Mouse (Mus musculus) thymus, adult 18-20 months (tissue): Measurements from ENCODE around the gene Tnfrsf26.
"Not testable (repeated sequence)": the region's sequence is repeated elsewhere in the genome, so short reads cannot be mapped to it uniquely, and the experiment has no call there.

Experiments used
- DNase-seq, 2 experiments: peaks; one replicate each; pipeline ENCODE4 v3.0.0; 2022; ENCODE audit warnings: mixed read lengths in 2 of 2

Gene Tnfrsf26

DNA sequence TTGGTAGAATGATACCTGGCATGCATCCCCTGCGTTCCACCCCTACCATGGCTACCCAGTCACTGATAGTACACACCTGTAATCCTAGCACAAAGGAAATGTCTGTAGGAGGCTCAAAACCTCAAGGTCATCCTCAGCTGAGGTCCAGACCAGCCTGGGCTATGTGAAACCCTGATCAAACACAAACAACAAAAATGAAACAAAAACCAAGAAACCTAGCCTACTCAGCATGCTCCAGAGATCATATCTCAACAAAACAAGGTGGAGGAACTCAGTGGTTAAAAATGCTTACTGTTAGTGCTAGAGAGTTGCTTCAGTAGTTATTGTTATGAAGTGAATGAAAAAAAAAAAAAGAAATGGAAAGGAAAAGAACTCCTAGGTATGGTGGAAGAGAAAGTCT is at the start of gene Tnfrsf26:
Gene Tnfrsf26 (minus strand): TSS at position 183 of the 400 bp plus-strand sequence.
- DNase-seq, result no peak

DNA sequence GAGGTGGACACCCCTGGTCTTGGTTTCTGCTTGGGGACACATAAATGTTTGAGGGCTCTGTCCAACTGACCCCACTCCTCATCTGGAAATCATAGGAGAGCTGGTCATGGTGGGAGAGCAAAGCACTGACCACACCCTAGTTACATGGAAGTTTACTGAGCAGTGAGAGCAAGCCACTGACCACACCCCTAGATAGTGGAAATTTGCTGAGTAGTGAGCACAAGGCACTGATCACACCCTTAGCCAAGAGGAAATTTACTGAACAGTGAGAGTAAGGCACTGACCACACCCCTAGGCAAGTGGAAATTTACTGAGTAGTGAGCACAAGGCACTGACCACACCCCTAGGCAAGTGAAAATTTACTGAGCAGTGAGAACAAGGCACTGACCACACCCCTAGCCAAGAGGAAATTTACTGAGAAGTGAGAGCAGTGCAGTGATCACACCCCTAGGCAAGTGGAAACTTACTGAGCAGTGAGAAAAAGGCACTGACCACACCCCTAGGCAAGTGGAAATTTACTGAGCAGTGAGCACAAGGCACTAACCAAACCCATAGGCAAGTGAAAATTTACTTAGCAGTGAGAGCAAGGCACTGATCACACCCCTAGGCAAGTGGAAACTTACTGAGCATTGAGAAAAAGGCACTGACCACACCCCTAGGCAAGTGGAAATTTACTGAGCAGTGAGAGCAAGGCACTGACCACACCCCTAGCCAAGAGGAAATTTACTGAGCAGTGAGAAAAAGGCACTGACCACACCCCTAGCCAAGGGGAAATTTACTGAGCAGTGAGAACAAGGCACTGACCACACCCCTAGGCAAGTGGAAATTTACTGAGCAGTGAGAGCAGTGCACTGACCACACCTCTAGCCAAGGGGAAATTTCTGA is 38.1 kb upstream of the Tnfrsf26 start:
- DNase-seq, result no peak

DNA sequence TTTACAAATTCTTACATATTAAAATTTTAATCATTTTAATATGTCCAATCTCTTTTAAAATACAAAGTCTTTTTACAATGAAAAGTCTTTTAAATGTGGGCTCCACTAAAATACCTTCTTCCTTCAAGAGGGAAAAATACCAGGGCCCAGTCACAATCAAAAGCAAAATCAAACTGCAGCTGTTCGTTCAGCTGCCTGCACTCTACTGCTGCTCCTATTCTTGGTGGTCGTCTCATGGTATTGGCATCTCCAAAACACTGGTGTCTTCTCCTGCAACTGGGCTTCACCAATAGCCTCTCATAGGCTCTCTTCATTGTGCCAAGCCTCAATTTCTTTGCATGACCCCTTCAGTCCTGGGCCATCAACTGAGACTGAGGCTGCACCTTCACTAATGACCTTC is 34.9 kb upstream of the Tnfrsf26 start:
- DNase-seq, result no peak

DNA sequence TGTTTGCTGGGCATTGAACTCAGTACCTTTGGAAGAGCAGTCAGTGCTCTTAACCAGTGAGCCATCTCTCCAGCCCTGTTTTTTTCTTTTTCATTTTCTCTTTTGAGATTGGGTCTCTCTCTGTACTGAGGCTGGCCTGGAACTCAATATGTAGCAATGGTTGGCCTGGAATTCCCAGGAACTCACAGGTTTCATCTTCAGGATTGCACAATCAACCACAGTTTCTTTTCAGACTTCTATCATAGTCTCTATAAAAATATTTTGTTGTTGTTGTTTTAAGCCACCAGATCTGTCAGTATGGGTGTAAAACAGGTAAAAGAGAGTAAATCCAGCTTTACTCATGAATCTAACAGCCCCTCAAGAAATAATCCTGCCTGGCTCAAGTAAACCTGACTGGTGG is 32.3 kb upstream of the Tnfrsf26 start:
- DNase-seq, result no peak

DNA sequence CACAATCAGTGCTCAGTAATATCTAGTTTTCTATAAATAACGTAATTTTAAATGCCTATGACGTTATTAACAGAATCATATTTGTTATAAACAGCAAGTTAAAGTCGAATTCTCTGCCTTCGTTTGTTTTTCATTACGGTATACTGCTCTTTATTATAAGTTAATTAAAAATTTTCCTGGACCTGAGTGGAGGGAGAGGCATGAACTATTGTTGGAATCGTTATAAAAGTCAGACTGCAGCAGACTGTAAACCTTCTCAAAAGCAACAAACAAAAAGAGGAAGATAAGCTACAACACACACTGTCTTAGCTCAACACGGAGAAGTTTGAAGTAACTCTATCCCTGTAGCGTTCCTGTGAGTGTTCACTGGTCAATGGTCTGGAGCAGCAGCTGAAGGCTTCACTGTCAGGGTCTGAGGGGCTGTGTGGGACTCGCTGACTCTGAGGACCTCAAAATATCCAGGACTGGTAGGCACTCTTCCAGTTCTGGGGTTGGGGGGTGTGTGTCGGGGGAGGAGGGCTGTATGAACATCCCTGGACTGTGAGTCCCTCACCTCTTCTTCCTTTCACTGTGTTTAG is 21.3 kb upstream of the Tnfrsf26 start:
- DNase-seq, result not testable (repeated sequence)

DNA sequence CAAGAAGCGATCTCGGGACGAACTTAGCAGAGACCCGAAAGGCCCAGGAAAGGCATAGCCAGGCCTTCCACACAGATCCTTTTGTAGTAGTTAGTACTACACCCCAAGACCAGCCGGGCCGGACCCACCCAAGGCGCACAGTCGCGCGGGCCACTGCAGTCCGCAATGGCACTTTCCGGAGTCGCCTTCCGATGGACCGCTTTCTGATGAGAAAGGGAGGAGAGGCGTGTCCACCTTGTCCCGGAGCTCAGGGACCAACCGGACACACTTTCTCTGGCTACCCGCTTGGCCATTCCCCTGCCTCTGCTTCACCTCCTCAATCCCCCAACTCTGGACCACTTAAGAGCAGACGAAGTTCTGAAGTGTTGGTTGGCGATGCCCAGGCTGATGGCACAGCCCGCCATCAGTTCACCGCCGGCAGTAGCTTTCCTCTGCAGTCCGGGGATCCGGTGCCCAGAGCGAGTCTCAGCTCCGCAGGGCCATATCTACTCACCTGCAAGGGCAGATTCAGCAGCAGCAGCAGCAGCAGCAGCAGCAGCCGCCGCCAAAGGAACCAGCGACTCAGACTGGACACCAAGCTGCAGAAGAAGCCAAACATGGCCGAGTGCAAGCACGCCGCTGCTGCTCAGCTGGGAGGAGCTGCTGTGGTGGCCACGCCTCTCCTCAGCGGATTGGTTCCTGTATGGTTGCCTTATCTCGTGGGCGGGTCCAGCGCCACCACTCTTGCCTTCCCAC is 20.7 kb upstream of the Tnfrsf26 start, which contains the start of gene Tnfrsf22:
Gene Tnfrsf22 (minus strand): TSS at position 628 of the 735 bp plus-strand sequence.
- peak; percentile 57 to 66 for DNase-seq

DNA sequence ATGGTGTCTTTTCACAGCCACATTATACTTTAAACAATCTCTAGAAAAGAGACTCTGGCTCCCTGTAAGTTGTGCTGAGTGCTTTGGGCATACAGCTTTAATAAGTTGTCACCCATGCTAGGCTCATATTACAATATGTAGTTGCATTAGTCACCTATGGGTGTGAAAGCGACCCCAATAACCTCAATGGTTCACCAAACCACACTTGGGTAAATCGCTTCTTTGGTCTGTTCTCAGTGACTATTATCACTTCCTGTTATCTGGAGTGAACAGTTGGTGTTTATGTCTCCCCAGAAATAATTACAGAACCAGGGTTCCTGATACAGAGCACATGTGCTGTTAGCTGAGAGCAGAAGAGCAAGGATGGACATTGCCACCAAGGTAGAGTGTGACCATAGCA is 15.4 kb upstream of the Tnfrsf26 start:
- DNase-seq, result not testable (repeated sequence)

DNA sequence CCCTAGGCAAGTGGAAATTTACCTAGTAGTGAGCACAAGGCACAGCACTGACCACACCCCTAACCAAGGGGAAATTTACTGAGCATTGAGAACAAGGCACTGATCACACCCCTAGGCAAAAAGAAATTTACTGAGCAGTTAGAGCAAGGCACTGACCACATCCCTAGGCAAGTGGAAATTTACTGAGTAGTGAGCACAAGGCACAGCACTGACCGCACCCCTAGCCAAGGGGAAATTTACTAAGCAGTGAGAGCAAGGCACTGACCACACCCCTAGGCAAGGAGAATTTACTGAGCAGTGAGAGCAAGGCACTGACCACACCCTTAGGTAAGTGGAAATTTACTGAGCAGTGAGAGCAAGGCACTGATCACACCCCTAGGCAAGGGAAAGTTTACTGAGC is 8.2 kb upstream of the Tnfrsf26 start:
- no peak for DNase-seq

DNA sequence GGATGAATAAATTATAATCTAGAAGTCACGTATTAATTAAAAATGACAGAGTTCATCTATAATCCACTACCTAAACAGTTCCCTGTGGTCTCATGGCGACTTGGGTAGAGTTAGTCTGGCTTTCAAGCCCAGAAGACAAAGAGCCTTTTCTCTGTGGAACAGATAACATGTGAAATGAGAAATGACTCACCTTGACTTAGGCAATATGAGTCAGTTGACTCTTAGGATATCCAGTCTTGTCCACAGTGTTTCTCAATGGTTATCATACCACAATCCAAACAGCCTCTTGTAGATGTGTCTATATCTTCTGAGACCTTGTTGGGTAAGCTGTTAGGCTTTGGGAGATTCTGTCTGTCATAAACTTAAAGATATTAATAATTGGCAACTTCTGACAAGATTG is 3.0 kb upstream of the Tnfrsf26 start:
- no peak for DNase-seq

DNA sequence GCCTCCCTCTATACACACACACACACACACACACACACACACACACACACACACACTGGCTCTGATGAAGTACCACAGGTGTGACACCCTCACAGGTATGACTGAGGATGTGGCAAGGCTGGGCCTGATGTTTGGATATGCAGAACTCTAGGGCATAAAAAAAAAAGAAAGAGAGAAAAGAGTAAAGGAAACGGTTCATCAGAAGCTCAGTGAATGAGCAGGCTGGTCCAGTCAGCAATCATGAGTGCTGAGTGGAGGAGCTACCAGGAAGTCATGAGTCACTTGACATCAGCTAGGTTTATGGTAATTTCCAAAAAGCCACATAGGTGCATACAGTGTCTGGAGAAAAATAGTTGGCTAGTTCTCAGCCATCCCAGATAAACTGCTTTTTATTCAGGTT is 979 bp upstream of the Tnfrsf26 start:
- no peak for DNase-seq

DNA sequence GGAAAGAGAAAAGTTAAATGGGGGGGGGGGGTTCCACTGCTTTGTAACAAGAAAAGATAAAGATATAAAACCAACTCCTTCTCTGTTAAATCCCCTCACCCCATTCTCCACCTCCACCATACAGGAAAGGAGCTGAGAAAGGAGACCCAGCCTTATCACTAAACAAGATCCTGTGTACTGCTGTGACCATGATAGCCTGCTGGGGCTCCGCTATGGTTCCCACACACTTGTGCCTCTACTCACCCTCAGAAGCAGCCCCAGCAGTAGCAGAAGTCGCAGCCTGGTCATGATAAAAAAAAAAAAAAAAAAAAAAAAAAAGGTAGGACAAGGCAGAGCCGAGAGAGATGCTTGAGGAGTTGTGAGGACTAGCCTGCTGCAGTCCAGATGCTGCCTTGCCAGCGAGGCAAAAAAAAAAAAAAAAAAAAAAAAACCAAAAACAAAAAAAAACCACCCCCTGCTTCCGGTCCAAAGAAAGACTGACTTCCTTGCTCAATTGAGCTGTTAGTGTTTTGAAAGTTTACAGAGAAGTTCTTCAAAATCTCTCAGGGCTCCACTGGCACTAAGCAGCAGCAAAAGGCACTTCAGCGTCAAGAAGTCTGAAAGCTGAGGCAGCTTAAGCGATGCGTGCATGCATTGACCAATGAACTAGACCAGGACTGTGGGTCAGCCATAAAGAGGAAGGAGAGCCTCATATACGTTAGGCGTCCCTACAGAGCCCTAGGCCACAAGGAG is 801 bp downstream of the Tnfrsf26 start:
- DNase-seq, result peak in 1 of 2 experiments; percentile 15

DNA sequence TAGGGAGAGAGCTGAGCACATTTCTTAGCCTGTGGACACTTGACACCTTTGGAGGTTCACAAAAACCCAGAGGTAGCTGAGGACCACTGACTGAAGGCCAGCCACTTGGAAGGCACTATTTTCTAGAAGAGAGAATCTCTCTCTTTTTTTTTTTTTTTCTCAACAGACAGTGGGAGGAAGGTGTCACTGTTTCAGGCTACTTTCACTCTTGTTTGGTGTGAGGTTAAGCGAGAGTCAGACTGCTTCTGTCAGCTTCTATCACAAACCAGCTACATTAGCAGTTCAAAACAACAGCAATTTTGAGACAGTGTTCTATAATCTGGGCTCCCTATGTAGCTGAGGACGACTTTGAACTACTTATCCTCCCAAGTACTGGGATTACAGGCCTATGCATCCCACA is 2.3 kb downstream of the Tnfrsf26 start:
- DNase-seq, result no peak

DNA sequence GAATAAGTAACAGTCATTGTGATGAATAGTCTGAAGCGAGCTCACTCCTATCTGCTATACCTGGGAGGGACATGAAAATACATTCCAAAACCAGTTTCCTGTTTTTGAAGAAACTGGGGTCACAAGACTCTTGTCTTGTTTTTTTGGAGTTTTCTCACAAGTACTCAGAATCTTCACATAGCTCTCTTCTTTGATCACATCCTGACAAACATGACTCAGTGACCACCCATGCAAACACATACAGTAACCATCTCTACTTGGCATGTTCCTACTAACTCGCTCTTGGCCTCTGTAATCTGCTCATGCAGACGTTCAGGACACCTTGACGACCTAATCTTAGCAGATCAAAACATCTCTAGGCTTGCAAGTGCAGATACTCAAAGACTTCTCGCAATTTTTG is 3.4 kb downstream of the Tnfrsf26 start:
- no peak for DNase-seq

DNA sequence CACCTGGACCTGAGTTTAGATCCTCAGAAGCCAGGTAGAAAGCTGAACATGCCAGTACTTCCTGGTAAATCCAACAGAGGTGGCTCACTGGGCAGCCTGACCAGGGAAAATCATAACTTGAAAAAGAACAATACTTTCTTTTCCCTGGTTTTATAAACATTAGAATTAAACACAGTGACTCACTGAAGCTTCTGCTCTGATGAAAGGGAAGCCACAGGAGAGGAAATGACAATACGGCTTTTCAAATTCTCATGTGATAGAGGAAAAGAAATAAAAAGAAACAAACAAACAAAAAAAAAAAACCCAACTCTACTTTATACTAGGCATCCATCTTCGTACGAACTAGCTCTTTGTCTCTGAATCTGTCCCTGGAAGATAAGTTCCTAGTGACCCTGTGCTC is 4.0 kb downstream of the Tnfrsf26 start:
- DNase-seq, result no peak

DNA sequence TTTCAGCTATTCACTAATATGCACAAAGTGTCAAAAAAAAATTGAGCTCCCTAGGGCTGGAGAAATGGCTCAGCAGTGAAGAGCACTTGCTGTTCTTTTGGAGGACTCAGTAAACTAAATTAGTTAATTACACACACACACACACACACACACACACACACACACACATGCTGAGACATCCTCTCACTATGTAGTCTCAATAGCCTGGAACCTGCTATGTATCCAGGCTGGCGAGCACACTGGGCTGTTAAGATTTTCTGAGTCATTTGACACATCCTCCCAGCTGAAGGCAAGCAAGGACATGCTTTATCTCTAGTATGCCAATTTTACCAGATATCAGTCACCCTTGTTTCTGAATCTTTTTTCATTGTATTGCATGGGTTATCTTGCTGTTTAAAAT is 7.6 kb downstream of the Tnfrsf26 start:
- DNase-seq, result no peak

DNA sequence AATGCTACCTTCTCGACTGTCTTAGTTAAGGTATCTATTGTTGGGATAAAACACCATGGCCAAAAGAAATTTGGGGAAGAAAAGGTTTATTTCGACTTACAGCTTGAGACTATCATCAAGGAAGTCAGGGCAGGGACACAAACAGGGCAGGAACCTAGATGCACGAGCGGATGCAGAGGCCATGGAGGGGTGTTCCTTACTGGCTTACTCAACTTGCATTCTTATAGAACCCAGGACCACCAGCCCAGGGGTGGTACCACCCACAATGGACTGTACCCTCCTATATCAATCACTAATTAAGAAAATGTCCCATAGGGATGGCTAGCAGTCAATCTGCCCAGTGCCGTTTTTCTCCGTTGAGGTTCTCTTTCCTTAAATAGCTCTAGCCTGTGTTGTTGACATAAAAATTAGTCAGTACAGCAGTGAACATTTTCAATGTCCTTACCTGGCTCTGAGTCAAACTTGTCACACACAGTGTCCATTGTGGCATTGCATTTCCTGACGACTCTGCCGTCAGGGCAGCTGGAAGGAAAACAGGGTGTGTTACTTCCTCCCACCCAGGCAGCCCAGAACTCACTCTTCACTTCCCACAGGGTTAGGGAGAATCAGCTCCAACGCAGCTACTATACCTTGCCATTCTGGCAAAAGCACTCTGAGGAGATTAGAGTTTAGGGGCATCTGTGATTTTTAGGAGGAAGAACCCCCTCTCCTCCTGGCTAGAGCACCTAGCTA is 14.0 kb downstream of the Tnfrsf26 start:
- no peak for DNase-seq

DNA sequence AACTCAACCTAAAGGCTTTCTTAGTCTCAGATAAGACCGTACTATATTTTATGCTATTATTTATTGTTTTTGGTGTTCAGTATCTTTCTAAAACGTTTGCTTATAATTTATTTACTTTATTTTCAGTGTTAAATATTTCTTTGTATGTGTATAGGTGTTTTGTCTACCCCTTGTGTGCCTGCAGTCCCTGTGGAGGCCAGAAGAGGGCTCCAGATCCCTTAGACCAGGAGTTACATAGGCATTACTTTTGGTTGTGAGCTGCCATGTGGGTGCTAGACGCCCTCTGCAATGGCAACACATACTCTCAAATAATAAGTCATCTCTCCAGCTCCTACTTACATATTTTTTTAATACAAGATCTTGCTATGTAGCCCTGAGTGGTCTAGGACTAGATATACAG is 16.3 kb downstream of the Tnfrsf26 start:
- DNase-seq, result no peak

DNA sequence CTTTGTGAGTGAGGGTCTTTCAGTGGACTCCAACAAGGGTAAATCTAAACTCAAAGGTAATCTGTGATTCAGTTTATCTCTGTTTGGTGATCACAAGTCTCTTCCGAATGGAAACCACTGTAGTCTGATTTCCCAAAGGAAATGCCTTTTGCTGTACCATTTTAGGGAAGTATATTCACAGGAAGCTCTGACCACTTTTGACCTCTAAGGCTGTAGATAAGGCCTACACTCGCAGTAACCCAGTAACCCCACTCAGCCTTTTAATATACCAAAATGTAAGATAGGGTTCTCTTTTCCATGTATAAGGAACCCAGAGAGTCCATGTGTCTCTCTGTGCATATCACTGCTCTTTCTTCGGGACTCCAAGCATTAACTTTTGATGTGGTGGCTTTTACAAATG is 23.2 kb downstream of the Tnfrsf26 start:
- DNase-seq, result no peak

DNA sequence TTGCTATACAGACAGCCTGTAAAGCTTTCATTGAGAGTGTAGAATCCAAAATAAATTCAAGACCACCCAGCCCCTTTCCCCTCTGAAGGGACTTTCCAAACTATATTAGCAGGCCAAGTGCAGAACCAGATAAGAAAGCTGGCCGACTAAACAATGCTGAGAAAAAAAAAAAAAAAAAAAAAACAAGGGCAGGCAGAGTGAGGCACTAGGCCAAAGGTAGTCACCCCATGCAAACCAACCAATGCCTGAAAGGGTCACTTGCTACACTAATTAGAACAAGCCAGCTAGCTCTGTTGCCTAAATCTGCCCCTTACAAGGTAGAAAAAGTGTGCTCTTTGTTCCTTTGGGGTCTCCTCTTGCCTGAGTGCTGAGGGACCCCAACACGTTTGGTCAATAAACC is 23.6 kb downstream of the Tnfrsf26 start:
- no peak for DNase-seq

DNA sequence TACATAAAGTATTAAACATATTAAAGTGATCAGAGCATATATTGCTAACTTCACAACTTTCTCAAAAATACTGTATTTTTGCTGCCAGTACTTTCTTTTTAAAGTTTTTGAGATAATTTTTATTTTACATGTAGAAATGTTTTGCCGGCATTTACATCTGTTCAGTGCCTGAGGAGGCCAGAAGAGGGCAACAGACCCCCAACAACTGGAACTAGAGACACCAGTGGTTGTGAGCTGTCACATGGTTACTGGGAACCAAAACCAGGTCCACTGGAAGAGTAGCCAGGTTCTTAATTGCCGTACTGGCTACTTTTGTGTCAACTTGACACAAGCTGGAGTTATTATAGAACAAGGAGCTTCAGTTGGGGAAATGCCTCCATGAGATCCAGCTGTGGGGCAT is 26.8 kb downstream of the Tnfrsf26 start:
- DNase-seq, result no peak

DNA sequence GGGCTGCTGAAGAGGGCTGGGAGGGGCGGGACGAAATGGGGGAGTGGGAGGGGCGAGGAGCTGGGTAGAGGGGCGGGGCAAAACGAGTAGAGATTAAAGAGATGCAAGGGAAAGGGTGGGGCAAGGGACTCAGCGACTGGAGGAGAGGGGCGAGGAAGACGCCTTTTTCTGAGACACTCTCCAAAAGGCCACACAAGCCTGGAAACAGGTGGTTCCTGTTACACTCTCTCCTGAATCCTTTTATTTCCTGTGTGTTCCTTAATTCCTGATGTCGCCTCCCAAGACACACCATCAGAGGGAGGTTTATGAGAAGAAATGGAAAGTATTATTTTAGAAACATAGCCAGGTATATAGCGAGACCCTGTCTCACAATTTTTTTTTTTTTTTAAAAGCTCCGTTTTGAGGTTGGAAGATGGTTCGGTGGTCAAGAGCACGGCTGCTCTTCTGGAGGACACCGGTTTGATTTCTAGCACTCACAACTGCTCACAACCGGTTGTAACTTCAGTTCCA is 28.2 kb downstream of the Tnfrsf26 start:
- DNase-seq, result no peak
